Mouse (Mus musculus): Measurements from ENCODE around the gene Arfgap2.
A peak's percentile ranks its signal among the peaks of the same experiment; 100 is the strongest.

The Arfgap2 gene

GRCm38 (mm10) chr2:91306589-91306988 lies 41.8 kb downstream of the Arfgap2 start:
- DNase-seq (ENCODE audit: low spot score in 2 of 2), result no peak

DNA sequence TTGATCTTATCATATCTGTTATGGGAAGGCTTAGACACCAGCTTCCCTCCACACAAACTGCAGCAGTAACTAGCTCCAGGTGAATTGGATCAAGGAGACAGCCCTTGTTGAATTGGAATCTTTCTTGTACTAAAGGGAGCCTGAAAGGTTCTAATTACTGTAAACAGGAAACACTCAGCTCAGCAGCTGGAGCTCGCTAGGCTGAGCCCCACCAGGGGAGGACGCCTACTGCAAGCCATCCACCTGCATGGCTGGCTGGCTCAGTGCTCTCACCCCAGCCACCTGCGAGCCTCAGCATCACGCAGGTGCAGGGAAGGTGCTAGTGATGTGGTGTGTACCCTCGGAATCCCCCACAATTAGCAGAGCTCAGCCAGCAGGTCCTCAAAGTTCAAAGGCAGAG lies 43.9 kb downstream of the Arfgap2 start:
- DNase-seq (ENCODE audit: low spot score in 2 of 2), result no peak

GRCm38 (mm10) chr2:91309546-91309945 lies 44.8 kb downstream of the Arfgap2 start:
- no peak for DNase-seq (ENCODE audit: low spot score in 2 of 2)

DNA sequence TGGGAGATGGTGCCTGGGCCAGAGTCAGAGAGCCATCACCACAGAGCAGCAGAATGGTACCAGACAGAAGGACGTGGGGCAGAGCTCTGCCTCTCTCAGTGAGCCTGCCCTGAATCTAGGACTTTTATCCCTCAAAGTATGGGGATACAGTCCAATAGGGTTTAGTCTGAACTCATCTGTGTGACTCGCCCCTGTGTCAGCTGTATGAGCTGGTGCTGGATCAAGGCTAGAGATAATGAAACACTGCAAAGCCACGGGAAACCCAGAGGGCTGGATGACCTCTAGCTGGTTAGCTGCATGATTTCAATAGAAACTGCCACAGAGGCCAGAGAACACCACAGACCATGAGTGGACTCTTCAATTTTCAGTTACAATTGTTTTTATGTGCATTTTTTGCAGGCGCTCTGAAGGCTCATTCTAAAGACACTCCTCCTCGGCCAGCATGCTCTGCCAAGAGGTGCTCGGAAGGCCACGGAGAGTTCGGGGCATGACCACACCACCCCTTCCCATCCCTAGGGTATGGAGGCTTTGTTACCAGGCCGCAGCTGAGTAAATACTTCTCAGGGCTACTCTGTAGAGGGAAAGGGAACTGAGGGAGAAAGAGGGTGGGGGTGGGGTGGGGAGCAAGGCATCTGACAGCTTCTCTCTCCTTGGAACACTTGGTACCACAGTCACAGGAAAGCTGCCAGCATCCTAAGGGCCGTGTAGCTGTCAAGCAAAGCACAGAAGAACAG lies 48.0 kb downstream of the Arfgap2 start:
- DNase-seq (ENCODE audit: low spot score in 2 of 2), result no peak

- no peak for DNase-seq (ENCODE audit: low spot score in 2 of 2)
These were observed 49.4 kb downstream of the Arfgap2 start for GRCm38 (mm10) chr2:91314184-91314583.

GRCm38 (mm10) chr2:91320559-91321529 lies 56.1 kb downstream of the Arfgap2 start:
- DNase-seq (ENCODE audit: low spot score in 2 of 2), result no peak

GRCm38 (mm10) chr2:91321923-91322322 lies 57.1 kb downstream of the Arfgap2 start:
- no peak for DNase-seq (ENCODE audit: low spot score in 2 of 2)

GRCm38 (mm10) chr2:91322490-91322889 lies 57.7 kb downstream of the Arfgap2 start:
- no peak for DNase-seq (ENCODE audit: low spot score in 2 of 2)

GRCm38 (mm10) chr2:91324346-91324745 lies 59.6 kb downstream of the Arfgap2 start:
- DNase-seq (ENCODE audit: low spot score in 2 of 2), result no peak

DNA sequence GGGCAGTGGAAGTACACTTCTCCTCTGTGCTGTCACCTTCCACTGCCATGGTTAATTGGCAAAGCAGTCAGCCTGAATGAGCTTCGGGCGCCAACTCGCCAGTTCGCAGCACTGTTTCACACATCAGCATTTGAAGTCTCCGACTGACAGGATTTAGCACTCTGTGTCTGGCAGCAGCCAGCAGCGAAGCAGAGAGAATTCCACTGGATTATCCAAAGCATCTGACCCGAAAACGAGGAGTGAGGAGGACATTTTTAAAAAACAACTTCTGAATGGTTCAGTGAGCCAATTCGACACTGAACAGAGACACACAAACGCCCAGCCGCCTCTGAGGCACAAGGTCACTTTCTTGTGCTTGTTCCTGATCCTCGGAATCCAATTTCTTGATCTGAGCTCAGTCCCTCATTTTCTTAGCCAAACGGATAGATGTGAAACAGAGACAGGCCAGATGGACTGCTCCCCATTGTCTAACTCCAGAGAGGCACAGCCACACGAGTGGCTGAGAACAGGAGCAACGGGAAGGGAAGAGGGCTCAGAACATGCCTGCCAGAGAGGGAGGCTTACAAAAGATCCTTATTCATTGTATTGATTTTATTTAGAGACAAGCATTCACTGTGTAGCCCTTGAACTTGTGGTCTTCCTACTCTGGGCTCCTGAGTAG lies 60.1 kb downstream of the Arfgap2 start:
- DNase-seq (ENCODE audit: low spot score in 2 of 2), result peak in 1 of 2 experiments; percentile 37
